Mouse (Mus musculus): ENCODE data around the gene Zfp668.
"Not testable (repeated sequence)": the region's sequence is repeated elsewhere in the genome, so short reads cannot be mapped to it uniquely, and the experiment has no call there.

The Zfp668 gene

DNA sequence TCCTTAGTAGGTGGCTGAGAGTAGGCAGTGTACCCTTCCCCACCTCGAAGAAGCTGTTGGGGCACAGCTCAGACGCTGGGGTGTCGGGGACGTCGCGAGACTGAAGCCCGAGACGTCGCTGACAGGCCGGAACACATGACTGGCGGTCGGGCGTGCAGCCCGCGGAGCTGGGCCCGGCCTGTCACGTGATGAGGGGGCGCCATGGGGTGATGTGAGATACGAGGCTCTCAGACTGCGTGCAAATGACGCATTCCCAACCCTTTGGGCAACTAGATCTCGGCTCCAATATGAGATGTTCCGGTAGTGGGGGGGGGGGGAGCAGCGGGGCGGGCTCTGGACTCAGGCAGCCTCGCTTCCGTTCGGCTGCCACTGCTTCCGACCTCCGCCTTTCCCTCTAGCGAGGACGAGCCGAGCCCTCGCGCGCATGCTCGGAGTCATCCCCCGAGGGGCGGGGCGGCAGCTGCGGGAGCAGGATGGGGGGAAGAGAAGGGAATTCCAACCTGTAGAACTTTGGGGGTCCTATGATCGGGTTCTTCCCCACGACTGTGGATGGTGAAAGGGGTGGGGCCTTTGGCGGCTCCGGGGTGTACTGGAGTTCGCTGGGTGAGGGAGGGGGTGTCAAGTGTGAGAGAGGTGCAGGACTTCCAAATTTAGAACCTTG, 35.2 kb downstream of the Zfp668 start:
- DNase-seq (ENCODE audit: low spot score in 2 of 2): peak; percentile 88 to 93

DNA sequence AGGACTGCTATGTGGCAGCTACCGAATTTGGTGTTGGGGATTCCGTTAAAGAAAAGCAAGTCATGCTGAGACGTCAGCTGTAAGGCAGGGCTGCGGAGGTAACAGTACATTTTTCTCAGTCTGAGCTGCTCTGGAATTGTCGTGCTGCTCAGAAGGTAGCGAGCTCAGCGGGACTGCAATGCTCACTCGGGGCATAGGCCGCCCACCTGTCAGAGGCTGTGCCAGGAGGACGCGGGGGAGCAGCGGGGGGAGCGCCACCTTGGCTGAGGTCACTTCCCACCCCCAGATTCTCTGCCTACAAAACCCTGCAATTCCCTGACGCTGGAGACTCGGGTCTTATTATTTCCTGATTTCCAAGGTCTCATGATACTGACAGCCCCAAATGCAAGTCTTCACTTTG, 35.7 kb downstream of the Zfp668 start:
- DNase-seq (ENCODE audit: low spot score in 2 of 2): no peak

DNA sequence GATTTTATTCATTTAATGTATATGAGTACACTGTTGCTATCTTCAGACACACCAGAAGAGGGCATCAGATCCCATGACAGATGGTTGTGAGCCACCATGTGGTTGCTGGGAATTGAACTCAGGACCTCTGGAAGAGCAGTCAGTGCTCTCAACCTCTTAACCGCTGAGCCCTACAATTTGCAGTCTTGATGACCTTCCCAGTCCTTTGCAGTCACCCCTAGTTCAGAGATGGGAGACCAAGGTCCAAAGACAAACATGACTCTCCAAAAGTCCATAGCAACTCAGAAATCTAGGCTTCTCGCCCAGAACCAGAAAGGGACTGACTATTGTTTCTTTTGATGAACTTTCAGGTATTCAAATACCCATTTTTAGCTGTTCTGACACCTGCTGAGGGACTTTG, 36.6 kb downstream of the Zfp668 start:
- DNase-seq (ENCODE audit: low spot score in 2 of 2): not testable (repeated sequence)

DNA sequence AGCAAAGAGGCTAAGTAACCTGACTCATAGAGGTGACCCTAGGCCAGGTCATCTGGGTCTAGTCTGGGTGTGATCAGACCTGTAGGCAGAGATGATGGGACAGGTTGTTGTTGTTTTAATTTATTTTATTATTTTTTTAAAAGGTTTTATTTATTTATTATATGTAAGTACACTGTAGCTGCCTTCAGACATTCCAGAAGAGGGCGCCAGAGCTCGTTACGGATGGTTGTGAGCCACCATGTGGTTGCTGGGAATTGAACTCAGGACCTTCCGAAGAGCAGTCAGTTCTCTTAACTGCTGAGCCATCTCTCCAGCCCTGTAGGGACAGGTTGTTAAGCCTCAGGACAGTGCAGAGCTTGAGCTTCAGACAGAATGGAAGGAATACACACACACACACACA, 38.8 kb downstream of the Zfp668 start:
- DNase-seq (ENCODE audit: low spot score in 2 of 2): not testable (repeated sequence)

DNA sequence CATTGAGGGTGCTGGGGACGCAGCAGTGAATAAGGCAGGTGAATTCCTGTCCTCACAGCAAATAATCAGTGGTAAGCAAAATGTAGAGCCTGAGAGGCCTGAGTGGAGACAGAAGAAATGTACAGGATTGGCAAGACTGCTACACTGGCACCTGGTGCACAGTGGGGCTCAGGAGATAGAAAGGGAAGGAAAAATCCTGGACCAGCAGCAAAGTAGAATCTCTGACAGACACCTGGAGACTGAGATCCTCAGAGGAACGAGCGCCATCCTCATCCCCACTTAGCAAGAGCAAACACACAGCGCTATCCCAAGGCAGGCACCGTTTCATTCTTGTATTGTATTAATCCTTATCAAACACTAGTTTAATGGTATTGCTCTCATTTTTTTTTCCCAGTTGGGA, 39.2 kb downstream of the Zfp668 start:
- DNase-seq (ENCODE audit: low spot score in 2 of 2): no peak

DNA sequence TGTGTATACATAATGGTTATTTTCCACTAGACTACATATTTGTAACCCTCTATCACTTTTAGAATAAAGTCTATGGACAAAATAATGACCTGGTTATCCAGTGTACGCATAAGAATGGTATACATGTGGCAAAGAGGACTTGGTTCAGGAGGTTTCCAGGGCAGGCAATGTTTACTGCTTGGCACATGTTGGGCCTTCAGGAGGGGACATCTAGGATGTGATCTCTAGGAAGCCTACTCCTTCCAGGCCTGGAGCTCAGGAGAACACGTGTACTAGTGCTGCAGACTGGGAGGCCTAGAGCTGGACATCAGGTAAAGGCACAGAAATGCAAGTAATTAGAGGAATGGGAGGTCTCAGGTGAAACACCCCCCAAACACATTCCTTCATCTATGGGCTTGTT, 41.1 kb downstream of the Zfp668 start:
- DNase-seq (ENCODE audit: low spot score in 2 of 2): no peak

DNA sequence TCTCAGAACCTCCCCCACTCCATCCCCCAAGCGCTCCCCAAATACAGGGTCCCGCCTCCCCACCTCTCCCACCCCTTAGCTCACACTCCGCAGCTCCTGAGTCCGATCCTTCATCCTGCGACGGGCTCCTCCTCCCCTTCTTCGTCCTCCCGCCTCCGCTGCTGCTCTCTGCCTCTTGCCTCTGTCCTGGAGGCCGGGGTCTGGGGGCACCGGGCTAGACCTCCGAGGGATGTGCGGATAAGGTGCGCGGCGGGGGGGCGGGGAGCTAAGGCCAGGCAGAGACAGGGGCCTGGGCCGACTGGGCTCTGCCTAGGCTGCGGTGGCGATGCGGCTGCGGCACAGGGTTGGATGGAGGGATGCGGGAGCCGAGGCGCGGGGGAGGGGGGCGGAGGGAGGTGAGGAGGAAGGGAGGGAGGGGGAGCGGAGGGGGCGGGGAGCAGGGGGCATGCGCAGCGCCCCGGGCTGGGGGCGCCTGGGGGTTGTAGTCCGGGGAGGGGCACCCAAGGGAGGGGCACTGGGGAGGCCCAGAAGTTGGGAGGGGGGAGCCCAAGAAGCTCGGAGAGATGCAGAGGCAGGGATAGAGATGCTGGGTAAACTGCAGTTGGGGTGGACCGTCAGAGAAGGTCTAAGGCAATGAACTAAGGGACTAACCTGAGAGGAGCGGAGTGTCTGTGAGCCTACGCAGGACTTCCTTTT, 52.3 kb downstream of the Zfp668 start, which contains the start of the genes Stx4a and Stx1b:
Gene Stx4a (plus strand): TSS at position 119 of the 696 bp plus-strand sequence.
Gene Stx1b (minus strand): TSS at position 374 of the 696 bp plus-strand sequence.
- DNase-seq (ENCODE audit: low spot score in 2 of 2): no peak

DNA sequence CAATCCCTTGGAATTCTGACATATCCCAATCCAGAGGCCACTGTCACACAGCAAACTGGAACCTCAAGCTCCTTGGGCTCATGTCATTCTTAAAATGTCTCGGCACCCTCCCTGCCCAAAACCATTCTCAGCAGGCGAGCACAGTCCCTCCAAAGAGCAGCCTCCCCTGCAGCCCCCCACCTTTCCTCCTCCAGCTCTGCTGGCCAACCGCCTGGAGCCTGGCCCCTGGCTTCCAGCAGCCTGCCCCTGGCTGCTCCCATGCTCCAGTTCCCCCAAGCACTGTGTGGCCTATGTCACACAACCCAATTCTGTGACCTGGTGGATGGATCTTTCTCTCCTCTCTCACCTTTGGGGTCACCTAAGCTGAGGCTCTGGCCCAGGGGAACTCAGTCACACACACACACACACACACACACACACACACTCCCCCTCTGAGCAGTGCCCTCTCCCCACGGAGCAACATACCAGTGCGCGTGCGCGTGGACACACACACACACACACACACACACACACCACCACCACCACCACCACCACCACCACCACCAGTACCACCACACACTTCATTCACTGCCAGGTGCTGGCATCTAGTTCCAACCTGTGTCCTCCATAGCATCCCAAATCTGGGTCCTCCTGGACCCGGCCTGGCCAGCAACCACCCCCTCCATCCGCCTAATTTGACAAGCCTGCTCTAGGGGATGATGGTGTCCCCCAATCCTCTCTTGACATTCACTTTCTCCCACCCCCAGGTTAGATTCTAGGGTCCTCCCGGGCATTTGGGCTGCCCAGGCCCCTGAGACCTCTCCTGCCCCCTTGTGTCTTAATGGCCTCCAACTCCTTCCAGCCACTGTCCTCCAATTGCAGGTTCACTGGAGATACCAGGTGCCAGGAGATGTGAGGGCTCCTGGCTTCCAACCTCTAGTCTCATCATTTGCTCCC, 53.1 kb downstream of the Zfp668 start:
- no peak for DNase-seq (ENCODE audit: low spot score in 2 of 2)

DNA sequence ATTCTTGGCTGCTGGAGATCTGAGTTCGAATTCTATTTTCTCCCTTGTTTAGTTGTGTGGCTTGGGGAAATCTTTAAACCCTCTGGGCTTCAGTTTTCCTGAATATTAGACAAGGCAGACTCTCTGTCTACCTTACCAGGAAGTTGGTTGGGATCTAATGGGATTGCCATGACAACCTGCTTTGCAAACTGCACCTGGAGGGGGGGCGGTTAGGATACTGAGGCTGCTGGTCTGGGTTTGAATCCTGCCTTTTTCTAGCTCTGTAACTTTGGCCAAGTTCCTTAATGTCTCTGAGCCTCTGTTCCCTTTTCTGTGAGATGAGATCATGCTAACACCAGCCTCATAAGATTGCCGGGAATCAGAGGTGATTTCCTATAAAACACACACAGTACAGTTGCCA, 54.1 kb downstream of the Zfp668 start:
- DNase-seq (ENCODE audit: low spot score in 2 of 2): no peak

DNA sequence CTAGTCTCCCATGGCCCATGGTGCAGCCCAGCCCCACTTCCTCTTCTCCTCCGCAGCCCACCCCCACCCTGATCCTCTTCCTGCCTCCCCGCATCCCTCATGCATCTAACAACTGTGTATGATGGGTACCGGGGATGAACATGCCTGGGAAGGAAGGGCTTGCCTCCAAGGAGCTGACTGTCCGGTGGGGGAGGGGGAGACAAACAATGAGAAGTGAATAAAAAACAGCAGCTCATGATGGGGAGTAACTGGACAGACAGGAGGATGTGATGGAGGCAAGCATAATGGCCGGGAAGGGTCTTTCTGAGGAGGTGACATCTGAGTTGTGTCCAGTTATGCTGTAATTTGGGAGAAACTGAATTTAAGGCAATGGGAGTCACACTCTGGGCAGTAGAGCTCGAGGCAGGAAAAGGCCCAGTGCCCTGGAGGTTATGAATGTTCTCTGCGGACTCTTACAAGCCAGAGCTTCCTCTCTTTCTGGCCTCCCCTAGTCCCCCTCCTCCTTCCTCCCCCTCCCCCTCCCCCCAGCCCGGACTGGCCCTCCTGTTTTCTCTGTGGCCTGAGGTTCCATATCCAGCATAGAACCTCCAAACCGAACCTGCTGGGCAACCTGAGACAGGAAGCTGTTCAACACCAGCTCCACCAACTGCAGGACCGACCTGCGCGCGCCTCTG, 55.7 kb downstream of the Zfp668 start:
- DNase-seq (ENCODE audit: low spot score in 2 of 2): no peak

DNA sequence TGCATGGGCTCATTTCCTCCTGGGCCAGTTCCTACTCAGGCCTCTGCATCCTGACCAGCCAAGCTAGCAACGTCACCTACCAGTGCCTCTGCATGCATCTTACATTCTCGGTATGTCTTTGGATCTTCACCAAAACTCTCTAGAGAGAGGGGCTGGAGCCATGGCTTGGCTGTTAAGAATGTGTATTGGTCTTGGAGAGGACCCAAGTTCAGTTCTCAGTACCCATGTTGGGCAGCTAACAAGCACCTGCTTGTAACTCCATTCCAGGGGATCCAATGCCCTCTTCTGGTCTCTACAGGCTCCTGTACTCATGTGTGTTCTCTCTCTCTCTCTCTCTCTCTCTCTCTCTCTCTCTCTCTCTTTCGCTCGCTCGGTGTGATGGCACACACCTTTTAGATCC, 58.9 kb downstream of the Zfp668 start:
- DNase-seq (ENCODE audit: low spot score in 2 of 2): no peak

DNA sequence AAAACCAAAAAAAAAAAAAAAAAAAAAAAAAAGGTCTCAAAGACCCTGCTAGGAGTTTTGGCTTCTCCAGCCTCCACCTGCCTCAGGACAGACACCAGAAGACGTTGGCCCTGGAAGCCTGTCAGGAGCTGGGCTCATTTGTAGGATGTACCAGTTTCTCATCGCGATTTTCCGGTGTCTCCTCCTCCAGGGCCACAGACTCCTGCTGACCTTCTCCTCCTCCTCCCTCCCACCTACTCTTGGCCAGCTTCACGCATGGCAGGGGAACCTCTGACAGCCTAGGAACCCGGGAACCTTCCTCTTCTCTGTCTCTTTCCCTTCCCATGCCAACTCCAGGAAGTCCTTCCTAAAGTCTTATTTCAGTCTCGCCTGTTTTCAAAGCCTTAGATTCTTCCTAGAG, 59.6 kb downstream of the Zfp668 start:
- no peak for DNase-seq (ENCODE audit: low spot score in 2 of 2)

DNA sequence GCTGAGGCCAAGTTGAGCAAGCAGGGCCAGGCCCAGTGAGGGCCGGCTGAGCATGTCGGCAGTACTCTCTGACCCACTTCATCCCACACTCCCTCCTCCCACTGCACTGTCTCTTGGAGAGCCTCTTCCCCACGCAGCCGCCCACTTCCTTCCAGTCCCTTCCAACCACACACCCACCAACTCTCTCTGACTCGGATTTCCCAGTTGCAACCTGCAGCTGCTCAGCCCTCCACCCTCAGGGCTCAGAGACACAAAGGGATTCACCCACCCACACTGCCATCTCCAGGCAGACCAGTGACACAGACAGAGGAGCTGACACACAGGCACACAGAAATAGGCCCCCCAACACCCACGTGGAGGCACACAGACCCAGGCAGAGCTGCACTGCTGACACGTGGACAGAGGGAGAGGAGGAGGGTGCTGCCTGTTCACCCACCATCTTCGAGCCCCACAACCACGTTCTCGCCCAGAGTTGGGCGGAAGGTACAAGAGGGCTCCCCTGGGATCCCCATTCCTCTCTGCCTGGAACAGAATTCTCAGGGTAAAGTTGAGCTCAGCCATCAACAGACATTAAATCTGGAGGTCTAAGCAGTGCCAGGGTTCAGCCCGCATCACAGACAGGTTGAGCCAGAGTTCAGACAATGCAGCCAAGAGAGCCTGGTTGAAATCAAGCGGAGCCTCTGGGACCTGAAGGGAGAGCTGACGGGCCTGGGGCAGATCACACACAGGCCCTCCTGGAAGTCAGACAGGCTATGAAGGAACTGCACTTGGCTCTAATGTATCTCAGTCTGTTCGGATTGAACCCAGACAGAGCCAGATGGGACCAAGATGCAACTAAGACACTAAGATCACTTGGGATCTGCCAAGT, 60.4 kb downstream of the Zfp668 start:
- DNase-seq (ENCODE audit: low spot score in 2 of 2): no peak

DNA sequence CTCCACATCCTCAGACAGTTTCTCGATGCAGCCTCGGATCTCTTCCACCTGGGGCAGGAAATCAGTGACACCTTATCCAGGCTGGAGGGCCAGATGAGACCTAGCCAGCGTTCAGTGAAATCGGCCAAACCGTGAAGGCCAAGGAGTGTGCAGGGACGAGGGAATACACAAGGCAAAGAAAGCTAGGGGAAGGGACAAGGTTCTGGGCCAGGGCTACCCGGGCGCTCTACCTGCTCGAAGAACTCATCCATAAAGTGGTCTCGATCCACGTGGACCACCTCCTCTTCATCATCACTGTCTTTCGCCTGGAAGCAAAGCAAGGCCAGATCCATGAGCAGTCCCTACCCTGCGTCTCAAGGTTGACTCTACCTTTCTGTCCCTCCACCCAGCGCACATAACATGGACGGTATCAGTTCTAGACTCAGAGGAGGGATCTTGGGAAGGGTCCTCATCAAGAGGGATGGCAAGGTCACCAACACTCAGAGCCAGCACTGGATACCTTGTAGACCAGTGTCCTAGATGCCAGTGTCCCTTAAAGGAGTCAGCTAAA, 61.4 kb downstream of the Zfp668 start:
- no peak for DNase-seq (ENCODE audit: low spot score in 2 of 2)

DNA sequence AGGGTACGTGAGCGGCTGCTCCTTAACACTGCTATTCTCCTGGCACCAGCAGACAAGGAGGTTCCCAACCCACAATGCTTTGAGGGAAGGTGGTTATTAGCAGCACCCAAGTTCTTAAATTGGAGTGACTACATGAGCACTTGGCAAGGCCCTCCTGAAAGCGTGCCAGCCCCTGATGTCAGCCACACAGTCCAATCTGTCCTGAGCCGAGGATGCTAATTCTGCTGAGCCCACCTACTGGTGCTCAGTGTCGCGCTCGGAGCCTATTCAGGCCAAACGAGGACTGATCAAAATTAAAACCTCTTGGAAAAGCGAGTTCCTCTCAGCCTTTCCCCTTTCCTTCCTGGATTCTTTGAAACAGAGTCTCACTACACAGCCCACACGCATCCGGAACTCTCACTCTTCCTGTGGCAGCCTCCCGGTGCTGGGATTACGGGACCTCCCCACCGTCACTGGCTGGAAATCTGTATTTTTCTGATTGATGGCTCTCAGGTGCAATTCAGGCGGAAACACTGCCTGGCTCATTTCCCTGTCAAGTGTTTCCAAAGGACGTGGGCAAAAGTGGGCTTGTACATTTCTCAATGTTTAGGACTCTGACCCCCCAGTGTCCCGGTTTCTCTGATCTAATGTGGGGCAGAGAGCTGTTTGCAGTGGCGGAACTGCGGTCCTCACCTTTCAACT, 62.2 kb downstream of the Zfp668 start:
- no peak for DNase-seq (ENCODE audit: low spot score in 2 of 2)

DNA sequence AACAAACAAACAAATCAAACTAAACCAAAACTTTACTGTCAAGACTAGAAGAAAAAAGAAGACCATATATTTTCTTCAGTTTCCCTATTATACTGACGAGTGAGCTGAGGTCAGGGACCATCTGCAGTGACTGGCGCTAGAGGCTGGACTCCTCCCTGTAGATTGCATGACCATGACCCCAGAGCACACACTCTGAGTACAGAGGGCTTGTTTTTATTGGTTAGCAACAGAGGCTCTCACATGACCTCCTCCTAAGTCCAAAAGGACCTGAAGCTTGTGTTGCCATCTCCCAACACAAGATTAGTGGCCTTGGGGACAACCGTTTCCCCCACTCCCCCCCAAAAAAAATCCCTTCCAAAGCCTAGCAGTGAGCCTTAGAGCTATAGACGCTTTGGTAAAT, 62.8 kb downstream of the Zfp668 start:
- DNase-seq (ENCODE audit: low spot score in 2 of 2): no peak

Data from natural killer cell, adult 2 months (primary cell).